Mouse (Mus musculus) frontal cortex, postnatal 10 days (tissue): ENCODE measurements around the gene Gm10945.

Experiments
- DNase-seq, 2 experiments: peaks; one replicate each; pipeline ENCODE4 v3.0.0; 2022; ENCODE audit warnings: low spot score in 2 of 2, mixed read lengths in 1 of 2

Gm10945 gene

DNA sequence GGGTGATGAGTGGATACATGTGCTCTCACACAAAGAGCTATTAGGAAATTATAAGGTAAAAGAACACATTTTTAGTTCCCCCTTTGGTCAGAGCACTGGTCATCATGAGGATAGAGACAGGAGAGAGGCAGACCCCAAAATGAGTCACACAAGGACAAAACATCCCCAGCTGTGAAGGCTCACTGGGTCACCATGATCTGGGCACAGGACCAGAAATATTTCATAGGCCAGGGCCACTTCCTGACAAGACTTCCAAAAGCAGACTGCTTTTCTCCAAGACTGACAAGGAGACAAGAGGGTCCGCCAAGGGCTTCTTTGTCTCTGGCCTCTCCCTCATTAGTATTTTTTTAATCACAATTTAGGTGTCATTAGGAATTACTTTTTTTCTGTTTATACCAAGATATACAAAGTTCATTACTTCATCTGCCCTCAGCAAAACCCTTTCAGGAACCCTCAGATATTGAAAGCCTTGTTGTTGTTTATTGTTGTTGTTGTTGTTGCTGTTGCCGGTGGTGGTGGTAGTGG, at the start of gene Gm10945:
Gm10945 (minus strand) TSS at position 475 of the 525 bp plus-strand sequence.
- DNase-seq: no peak

GRCm38 (mm10) chr10:6790226-6790625, 28.7 kb upstream of the Gm10945 start:
- DNase-seq: no peak

DNA sequence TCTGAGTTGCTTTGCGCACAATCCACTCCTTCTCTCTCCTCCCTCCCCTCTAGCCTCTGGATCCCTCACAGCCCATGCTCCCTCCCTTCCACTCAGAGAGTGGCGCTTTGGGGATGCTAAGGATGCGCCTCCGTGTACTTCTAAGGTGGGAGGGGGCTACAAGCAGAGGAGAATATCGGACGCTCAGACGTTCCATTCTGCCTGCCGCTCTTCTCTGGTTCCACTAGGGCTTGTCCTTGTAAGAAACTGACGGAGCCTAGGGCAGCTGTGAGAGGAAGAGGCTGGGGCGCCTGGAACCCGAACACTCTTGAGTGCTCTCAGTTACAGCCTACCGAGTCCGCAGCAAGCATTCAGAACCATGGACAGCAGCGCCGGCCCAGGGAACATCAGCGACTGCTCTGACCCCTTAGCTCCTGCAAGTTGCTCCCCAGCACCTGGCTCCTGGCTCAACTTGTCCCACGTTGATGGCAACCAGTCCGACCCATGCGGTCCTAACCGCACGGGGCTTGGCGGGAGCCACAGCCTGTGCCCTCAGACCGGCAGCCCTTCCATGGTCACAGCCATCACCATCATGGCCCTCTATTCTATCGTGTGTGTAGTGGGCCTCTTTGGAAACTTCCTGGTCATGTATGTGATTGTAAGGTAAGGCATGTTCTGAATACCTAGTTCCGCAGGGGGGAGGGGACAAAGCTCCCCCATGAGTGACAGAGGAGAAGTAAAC, 27.1 kb upstream of the Gm10945 start:
- peak; percentile 4 to 20 for DNase-seq

GRCm38 (mm10) chr10:6758206-6758605, 3.4 kb downstream of the Gm10945 start, which contains the start of gene Oprm1:
Oprm1 (plus strand) TSS chr10:6758506.
- no peak for DNase-seq

GRCm38 (mm10) chr10:6753375-6753774, 8.2 kb downstream of the Gm10945 start:
- no peak for DNase-seq

DNA sequence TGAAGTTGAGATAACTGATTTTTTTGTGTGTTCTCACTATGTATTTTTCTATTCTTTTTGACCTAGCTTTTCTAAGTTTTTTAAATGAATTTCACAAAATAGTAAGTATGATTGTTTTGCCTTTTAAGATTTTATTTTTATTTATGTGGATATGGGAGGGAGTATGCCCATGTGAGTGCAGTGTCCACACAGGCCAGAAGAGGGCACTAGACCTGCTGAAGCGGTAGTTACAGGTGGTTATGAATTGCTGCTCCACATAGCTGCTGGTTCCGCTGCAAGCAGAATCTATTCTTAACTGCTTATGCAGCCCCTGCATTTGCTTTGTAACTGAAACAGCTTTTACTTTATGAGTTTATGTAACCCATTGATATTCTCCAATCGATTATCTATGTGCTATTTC, 33.1 kb downstream of the Gm10945 start:
- no peak for DNase-seq

DNA sequence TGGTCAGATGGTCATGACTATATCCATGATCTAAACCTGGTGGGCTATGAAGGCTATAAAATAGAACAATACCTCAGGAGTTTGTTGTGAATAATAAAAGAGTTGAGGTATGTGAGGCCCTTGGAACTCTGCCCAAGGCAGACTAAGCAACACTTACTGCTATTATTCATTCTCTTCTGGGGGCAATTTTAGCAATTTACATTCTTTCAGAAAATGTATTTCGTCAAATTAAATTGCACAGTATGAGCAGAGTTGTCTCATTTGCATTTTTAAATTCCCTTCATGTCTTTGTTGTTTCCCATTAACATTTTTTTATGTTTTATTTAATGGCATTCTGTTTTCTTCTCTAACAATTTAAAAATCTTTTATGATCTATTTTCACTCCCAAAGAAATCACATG, 37.8 kb downstream of the Gm10945 start:
- no peak for DNase-seq

DNA sequence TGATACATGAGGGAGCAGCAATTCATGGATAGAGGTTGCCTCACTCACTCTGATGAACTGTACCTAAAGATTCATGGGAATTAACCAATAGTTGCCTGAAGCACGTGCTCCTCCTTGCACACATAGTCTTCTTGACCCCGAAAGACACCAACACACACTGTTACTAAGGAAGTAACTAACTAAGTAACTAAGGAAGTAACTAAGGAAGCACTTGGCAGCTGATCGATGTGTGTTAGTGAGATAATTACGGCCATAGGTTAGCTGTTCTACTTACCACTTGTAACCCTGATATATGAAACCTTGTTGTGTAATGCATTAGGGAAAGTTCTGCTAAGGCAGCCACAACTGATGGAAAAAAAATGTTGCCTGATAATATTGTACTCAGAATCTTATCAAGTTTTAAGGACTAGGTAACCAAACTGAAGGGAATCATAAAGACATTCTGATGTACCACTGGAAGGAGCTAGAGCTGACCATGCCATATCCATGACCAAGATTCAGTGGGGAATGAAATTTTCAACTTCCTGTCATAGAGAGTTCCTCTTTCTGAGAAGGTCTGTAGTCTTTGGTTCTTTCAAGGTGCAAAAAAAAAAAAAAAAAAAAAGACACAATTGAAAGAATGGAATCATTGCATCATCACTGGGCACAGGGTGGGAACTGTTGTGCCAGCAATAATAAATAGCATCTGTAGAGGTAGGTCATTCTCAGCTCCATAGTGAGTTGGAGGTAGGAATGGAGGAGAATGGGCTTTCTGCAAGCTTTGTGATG, 44.2 kb downstream of the Gm10945 start:
- no peak for DNase-seq

DNA sequence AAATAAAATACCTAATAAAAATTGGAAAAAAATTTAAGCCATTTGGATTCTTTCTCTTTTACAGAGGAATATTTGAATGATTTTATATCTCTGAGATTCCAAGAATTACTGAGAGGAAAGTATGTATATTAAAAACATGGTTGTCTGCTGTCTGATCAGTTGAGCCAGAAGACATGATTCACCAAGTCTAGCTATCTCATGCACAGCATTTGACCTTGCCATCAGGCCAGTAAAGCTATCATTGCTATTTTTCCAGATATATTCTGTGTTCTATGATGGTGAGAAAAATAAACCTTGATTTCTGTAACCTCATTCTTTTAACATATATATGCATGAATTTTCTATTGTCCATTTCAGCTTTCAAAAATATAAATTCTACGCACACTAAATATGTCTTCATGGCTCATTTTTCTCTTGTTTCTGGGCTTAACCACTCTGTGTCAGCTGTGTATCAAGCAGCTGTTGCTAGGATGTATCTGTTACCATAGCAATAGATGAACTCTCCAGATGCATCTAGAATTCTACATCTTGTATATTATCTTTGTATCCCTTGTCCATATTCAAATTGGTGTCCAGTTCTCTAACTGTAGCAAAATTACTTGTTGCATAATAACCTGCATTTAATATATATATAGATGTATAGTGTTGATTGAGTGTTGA, 56.2 kb downstream of the Gm10945 start:
- DNase-seq: no peak

GRCm38 (mm10) chr10:6694218-6694850, 67.2 kb downstream of the Gm10945 start:
- peak in 1 of 2 experiments; percentile 49 for DNase-seq
